Mouse (Mus musculus) MN1 (cell line): ENCODE measurements around the gene Zcchc14.

Experiments used
- DNase-seq: peaks from one replicate; pipeline ENCODE4 v3.0.0-alpha.2; 2016; ENCODE audit warnings: low spot score

Zcchc14 gene

GRCm38 (mm10) chr8:121551065-121551985 is 101.4 kb downstream of the Zcchc14 start:
- no peak for DNase-seq

DNA sequence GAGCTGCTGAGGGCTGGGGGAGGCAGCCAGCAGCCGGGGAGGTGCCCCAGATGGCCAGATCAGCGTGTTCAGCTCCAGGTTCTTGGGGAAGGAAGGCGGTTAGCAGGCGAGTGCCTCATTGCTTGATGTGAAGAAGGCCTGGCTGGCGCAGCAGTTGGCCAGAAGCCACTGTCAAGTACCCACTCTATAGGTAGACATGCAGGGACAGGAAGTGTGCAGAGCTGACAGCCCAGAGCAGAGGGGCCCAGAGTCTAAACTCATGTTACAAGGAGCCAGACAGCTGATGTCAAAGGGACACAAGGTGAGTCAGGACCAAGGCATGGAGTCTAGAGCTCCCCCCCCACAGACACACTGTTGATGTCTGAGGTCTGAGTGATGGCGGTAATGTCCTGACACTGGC is 102.6 kb downstream of the Zcchc14 start:
- DNase-seq: no peak
